Mouse (Mus musculus) left cerebral cortex, adult 18-20 months (tissue): Measurements from ENCODE around the gene Lrrc8d. TPM values are rescaled to one million over a fixed set of nuclear protein-coding genes. Genes with fewer than 3 reads are reported as not detected.

Source experiments
- DNase-seq, 2 experiments: peaks; one replicate each; pipeline ENCODE4 v3.0.0; 2021 to 2022; ENCODE audit warnings: low spot score in 2 of 2, mixed read lengths in 1 of 2
- total RNA-seq, 2 experiments: library from RNA; stranded (reverse); gene quantifications; 2 replicates each; pipeline ENCODE4 v1.2.3; 2021

The Lrrc8d gene
- total RNA-seq, 2 experiments from 2014 or later: 32.7 to 35.0 TPM

DNA sequence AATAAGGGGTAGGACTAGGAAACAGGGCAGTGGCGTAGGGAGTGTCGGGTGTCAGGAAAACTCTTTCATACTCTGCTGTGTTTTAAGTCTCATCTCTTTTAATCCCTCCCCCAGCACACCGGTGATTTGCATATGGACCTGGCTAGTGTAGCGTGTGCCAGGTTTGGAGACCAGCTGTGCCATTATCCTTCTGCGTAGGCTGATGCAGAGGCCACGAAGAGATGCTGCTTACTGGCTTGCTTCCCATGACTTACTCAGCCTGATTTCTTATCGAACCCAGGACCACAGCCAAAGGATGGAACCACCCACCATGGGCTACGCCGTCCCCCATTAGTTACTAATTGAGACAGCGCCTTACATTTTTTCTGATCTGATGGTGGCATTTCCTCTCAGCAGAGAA, 64.6 kb downstream of the Lrrc8d start:
- DNase-seq: peak in 1 of 2 experiments; percentile 10

DNA sequence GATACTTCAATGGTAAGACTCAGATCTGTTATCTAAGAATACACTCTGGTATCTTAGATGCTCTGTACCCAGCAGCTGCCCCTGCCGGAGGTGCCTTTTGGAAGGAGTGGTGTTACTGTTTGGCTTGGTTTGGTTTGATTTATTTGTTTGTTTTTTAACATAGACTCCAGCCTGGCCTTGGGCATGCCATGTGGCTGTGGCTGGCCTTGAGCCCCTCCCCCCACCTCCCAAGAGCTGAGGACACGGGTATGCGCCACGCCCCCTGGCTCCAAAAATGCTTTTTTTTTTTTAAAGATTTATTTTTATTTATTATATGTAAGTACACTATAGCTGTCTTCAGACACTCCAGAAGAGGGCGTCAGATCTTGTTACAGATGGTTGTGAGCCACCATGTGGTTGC, 65.6 kb downstream of the Lrrc8d start:
- DNase-seq: no peak

- DNase-seq: no peak
Measured at GRCm38 (mm10) chr5:105776368-105776767, 76.6 kb downstream of the Lrrc8d start.

- DNase-seq: no peak
Measured at GRCm38 (mm10) chr5:105776978-105777593, 77.3 kb downstream of the Lrrc8d start.

- DNase-seq: no peak
Measured at GRCm38 (mm10) chr5:105777645-105778044, 77.9 kb downstream of the Lrrc8d start.

- DNase-seq: no peak
Measured at GRCm38 (mm10) chr5:105778189-105778588, 78.4 kb downstream of the Lrrc8d start.

DNA sequence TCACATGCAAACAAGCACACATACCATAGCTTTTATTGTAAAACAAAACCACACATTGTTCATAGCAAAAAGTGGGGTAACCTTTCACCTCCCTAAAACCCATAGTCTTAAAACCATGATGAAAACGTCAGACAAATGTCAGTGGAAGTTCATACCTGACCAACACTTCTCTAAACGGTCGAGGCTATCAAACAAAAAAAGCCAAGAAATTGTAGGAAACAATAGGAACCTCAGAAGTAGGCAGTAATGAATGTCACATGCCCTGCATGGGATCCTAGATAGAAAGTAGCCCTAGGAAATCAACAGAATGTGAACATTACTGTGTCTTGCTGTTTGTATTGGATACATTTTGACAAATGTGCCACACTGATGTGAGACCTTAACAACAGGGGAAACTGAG, 79.0 kb downstream of the Lrrc8d start:
- DNase-seq: no peak

GRCm38 (mm10) chr5:105779331-105779730, 79.6 kb downstream of the Lrrc8d start:
- DNase-seq: peak; percentile 21 to 30

DNA sequence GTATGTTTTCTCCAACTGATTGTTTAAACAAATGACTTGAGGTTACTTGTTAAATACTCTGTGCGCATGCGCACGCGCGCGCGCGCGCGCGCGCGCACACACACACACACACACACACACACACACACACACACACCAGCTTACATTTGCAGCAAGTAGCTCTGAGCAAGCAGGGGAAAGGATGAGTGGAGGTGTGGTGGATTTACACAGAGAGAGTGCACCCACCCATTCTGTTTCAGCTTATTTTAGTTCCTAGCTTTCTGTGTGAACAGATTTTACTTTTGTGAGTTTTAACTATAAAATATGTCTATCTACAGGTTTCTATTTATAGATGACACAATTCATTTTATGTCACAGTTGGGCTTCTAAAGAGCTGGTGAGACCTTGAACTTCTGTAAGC, 84.1 kb downstream of the Lrrc8d start:
- no peak for DNase-seq

- DNase-seq: no peak
Measured at GRCm38 (mm10) chr5:105784724-105785123, 85.0 kb downstream of the Lrrc8d start.

- no peak for DNase-seq
Measured at GRCm38 (mm10) chr5:105787577-105787976, 87.8 kb downstream of the Lrrc8d start.

GRCm38 (mm10) chr5:105789801-105790200, 90.0 kb downstream of the Lrrc8d start:
- DNase-seq: no peak

DNA sequence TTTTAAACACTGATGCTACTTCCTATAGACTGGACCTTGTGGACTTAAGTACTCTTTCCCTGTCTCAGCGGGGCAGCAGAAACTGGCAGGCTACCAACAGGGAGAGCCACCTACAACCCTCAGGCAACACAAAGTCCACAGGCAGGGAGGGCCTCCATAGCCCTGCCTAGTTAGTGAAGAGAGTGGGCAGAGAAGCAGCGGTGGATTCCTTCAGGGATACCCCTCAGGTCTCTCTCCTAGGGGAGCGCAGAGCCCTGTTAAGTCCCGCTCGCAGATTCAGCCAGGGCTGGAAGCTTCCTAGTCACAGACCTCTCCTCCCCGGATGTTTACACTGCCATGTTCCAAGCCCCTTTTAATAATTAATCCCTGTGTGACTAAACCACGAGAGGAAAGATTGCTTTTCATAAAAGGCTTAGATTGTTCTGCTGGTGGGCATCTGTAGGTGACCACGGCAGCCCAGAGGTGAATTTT, 92.6 kb downstream of the Lrrc8d start:
- no peak for DNase-seq

- no peak for DNase-seq
Measured at GRCm38 (mm10) chr5:105792853-105793547, 93.2 kb downstream of the Lrrc8d start.

GRCm38 (mm10) chr5:105793548-105793940, 93.8 kb downstream of the Lrrc8d start:
- no peak for DNase-seq

DNA sequence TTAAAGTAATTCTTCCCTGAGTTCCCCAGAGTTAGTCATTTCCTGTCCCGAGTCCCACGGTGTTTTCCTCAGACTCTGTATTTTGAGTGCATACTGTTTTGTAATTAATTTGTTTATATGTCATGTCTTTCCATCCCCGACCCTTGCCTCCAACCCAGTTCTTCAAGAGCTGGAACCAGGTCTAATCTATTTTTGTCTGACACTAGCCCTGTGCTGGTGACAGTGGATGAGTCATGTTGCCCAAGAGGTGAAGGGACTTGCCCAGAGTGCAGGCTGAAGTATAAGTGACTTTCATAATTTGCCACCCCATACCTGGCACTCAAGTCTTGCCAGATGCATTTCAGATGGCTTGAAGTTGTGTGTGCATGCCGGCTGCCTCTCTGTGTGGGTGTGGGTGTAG, 98.7 kb downstream of the Lrrc8d start:
- no peak for DNase-seq

DNA sequence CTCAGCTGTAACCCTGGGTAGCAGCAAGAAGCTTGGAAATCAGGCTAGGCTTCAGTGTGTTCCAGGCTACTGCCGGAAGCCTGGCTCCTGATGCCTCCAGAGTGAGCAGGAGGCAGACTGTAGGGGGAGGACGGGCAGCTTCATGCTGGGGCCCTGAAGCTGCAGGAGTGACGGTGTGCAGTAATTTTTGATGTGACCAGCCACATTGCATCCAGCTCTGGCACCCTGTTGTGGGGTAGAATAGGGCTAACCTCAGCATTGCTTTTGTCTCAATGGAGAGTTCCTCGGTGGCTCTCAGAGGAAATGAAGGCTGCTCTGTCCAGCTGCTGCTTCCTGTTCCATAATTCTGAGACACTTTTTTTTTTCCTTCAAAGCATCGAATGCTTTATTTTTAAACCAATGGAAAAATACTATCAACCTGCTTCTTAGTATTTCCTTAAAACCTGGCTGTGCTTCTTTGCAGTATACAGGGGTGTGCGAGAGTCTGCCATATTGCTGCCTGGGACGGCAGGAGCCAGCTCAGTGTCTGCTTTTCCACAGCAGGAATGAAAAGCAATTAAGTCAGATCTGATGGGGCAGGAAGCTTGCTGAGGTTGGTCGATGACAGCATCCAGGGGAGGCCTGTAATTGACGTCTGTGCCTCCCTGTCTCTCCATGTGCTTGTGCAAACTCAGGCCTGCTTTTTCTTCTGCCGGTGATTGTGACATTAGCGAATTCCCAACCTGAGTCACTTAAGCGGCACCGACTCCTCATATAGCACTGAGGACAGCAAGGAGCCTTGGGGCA, 100.3 kb downstream of the Lrrc8d start:
- DNase-seq: no peak

DNA sequence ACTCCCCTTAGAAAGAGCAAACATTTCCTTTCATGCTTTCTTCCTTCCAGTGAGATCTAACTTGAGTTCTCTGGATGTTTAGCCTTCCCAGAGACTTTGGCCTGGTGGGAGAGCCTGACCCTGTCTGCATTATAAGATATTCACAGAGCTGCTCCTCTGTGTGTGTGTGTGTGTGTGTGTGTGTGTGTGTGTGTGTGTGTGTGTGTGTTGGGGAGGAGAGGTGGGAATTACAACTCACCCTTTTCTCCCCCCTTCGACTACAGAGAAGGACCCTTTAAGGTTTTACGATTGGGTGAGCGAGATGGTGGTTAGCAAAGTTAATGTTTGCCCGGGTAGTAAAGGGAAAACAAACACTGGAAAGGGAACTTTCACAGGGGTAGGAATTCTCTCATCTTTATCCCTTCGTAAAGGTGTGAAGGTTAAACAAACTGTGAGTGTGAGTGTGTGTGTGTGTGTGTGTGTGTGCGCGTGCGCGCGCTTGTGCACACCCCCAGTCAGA, 101.3 kb downstream of the Lrrc8d start:
- no peak for DNase-seq

- no peak for DNase-seq
Measured at GRCm38 (mm10) chr5:105805955-105806354, 106.2 kb downstream of the Lrrc8d start.

DNA sequence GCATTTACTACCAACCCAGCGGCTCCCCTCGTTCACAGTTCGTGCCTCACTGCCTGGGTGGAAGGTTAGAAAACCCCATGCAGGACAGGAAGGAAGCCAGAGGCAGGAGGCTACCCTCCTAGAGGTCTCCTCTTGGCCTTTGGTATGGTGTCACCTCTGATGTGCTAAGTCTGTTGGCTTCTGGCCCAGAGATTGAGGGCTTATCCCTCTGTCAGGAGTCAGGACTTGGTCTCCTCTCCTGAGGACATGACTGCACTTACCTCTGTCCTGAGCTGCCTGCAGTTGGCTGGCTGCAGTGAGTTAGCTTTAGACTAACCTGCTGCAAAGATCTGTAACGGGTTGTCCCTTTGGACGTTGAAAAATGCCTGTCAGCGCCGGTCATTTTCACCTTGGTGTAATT, 107.7 kb downstream of the Lrrc8d start:
- DNase-seq: no peak

- DNase-seq: no peak
Measured at GRCm38 (mm10) chr5:105809056-105809455, 109.3 kb downstream of the Lrrc8d start.

GRCm38 (mm10) chr5:105813036-105813435, 113.3 kb downstream of the Lrrc8d start:
- no peak for DNase-seq
